Mouse (Mus musculus) frontal cortex, postnatal 25 days (tissue): ENCODE results near the gene Tubb3.

Experiments used
- DNase-seq, 2 experiments: peaks; one replicate each; pipeline ENCODE4 v3.0.0; 2022; ENCODE audit warnings: low spot score in 2 of 2

Gene Tubb3

GRCm38 (mm10) chr8:123411246-123411645 is at the start of gene Tubb3:
Gene Tubb3, plus strand, starts transcription at chr8:123411424.
- DNase-seq = peak; percentile 82 to 83

DNA sequence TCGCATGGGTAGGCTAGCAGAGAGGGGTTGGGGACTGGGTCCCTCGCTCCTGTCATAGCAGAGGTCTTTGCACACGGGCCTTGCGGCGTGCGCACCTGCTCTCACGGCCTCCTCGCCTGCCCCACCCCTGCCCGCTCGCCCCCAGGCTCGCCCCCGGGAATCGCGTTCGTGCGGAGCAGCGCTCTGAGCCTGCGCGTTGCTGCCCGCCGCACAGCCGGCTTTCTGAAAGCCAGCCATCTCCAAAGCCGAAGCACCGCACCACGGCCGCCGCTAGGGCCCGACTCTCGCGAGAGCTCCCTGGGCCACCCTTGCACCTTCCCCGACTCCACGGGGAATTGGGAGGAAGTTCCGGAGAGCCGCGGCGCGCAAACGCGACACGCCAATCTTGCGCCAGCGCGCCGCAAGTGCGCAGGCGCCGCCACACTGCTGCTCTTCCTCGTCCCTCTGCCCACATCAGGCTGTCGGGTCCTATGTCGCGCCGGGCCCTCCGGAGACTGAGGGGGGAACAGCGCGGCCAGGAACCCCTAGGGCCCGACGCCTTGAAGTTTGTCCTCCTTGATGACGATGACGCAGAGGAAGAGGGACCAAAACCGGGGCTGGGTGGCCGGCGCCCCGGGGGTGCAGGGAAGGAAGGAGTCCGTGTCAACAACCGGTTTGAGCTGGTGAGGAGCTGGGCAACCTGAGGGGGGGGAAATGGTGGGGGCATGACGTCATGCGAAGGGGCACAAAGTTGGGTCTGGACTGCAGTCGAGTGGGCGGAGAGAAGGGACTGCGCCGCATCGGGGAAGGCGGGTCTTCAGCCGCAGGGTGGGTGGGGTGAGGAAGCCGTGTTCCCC is 37.6 kb upstream of the Tubb3 start, which contains the start of gene Tcf25:
TSS of gene Tcf25 (plus strand) at position 351 of the 836 bp plus-strand sequence.
- DNase-seq = peak; percentile 86 to 94

- DNase-seq = peak; percentile 84 to 89
Measured at GRCm38 (mm10) chr8:123374239-123374578, 37.0 kb upstream of the Tubb3 start.

DNA sequence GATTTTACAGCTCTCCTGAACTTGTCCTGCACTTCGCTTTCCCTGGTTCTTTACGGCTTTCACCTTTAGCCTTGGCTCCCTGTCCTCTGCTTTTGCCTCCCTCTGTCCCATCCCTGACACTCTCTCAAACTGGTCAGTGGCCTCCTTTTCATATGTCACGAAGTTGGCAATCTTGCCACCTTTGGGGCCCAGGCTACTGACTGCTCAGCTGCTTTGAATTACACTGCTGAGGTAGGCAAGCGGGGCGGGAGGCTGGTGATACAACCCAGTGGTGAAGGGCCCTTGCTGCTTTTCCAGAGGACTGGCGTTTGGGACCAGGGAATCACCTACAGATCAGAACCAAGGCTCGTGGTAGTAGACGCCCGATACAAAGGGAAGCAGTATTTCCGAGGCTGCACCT is 35.5 kb upstream of the Tubb3 start:
- no peak for DNase-seq

DNA sequence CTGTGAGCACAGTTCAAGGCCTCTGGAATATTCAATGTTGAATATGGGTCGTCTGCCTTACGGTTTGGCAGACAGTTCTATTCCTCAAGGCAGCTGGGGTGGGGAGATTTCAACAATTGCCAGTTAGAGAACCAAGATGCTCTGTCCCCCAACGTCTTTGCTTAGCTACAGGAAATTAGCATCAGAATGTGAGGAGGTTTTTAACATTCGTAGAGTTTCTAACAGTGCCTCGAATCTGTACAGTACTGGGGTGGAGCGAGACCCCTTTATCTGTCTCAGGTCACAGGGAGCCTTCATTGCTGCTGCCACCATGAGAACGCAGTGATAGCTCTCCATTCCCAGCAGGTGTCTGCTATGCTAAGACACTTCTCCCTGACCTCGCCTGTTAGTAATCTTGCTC is 35.1 kb upstream of the Tubb3 start:
- DNase-seq = no peak

DNA sequence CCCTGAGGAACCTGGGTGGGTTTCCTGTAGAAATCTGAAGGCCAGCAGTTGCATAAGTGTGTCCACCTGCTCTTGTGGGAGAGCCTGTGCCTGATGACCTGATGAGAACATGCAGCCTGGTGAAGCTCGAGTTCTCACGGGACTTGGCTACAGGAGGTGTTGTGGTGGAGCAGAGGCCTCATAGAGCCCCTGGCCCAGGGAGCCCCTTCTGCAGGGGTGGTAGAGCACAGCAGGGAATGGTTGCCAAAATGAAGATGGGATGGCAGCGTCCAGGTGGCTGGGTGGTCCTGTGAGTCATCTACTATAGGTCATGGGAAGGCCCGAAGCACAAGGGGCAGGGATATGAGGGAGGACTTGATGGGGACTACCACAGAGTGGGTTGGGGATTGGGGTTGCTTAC is 29.5 kb upstream of the Tubb3 start:
- no peak for DNase-seq

DNA sequence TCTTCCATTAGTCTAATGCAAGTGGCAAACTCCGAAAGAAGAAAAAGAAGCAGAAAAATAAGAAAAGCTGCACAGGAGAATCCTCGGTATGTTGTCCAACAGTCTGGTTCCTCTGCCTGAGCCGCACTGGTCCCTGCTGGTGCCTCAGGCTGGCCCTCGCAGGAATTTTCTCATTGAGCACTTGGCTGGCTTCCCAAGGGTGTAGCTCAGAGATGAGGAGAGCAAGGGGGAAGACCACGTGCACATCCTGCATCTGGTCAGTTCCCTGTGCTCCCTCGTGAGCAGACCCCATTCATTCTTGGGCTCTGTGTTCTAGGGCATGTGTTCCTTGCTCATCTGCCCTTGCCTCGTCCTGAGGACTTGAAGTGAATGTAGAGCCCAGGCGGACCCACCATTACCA is 28.7 kb upstream of the Tubb3 start:
- DNase-seq = no peak

- no peak for DNase-seq
Measured at GRCm38 (mm10) chr8:123384883-123385540, 26.2 kb upstream of the Tubb3 start.

DNA sequence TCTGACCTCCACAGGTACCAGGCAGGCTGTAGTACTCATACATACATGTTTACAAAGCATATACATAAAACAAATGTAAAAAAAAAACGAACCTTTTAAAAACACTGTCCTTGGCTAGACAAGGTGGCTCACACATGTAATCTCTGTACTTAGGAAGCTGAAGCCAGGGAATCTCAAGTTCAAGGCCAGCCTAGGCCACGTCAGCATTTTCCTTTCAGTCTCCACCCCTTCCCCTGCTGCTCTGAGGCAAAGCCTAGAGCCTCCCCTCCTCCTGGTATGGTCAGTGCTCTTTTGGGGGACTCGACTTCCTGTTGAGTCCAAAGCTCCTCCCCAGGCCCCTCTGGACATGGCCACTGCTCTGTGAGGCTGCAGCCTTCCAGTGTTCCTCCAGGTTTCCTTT is 24.2 kb upstream of the Tubb3 start:
- DNase-seq = no peak

DNA sequence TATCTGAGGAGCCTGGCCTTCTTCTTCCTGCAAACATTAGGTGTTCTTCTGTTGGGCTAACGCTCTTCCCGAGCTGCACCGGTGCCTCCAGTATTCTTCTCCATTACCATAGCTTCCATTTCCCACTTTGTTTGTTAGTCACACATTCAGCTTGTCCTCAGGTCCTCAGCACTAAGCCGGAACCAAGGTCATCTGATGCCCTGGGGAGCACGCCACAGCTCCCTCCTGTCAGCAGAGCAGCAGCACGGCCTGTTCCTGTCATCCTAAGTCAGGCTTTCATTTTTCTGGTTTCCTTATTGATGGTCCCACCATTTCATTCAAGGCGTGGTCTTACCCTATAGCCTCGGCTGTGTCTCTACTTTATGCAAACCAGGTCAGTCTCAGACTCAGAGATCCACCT is 23.4 kb upstream of the Tubb3 start:
- no peak for DNase-seq

GRCm38 (mm10) chr8:123389026-123389425 is 22.2 kb upstream of the Tubb3 start:
- no peak for DNase-seq

GRCm38 (mm10) chr8:123398308-123398707 is 12.9 kb upstream of the Tubb3 start:
- no peak for DNase-seq

GRCm38 (mm10) chr8:123401936-123402335 is 9.3 kb upstream of the Tubb3 start:
- DNase-seq = no peak

DNA sequence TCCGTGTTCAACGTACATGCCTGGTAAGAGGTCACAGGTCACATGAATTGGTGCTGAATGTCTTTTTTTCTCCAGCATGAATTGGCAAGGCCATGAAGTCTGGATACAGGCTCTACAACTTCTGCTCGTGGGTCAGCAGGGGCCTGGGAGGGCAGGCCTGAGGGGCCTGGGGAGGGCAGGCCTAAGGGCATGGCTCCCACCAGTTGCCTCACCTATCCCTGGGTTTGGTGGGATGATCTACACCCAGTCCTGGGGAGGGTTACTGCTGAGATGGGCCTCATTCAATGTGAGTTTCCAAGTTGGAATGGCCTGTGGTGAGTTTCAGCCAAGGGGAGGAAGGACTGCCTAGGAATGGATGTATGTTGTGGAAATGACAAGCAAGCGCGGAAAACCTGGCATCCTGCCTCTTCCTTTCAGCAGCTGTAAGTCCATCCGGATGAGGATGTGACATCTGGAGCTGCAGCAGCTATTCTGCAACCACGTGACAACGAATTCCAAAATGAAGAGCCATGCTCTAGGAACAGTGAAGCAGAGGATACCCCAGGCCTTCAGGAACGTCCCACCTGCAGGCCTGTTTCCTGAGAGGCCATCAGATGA is 8.4 kb upstream of the Tubb3 start:
- no peak for DNase-seq

DNA sequence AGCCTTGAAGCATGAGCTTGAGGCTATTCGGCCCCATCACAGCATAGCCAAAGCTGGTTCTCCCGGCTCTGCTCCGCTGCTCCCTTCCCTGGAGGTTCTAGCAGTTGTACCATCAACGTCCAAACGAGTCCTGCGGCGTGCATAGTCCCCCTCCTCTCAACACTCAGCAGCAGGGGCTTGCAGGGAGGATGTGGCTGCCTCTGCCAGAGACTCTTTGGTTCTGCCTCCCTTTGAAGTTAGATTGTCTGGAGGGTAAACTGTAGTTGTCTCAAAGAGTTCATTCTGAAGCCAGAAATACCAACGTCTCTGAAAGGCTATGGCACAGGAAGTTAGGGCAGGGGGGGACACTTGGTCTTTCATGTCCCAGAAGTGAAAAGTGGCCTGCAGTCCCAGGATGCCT is 6.7 kb upstream of the Tubb3 start:
- no peak for DNase-seq

DNA sequence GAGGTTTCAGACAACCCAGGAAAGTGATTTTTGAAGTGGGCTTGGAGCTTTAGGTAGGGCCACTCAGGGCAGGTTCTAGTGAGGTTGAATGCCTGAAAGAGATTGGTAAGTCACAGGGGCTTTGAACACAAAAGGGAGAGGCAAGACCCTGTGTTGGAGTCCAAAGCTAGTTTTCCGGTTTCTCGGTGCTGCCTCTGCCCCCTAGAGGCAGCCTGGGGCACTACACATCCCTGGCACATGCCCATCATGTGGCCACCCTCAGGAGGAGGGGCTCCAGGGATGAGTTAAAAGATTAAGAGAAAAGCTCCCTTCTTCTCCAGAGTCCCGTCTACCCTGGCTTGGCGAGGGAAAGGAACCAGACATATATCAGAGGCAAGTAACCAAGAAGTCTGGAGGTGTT is 4.4 kb upstream of the Tubb3 start, which contains the start of gene Mc1r:
TSS of gene Mc1r (plus strand) at position 322 of the 400 bp plus-strand sequence.
- DNase-seq = peak; percentile 57 to 62

DNA sequence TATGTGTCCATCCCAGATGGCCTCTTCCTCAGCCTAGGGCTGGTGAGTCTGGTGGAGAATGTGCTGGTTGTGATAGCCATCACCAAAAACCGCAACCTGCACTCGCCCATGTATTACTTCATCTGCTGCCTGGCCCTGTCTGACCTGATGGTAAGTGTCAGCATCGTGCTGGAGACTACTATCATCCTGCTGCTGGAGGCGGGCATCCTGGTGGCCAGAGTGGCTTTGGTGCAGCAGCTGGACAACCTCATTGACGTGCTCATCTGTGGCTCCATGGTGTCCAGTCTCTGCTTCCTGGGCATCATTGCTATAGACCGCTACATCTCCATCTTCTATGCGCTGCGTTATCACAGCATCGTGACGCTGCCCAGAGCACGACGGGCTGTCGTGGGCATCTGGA is 3.6 kb upstream of the Tubb3 start:
- DNase-seq = no peak

DNA sequence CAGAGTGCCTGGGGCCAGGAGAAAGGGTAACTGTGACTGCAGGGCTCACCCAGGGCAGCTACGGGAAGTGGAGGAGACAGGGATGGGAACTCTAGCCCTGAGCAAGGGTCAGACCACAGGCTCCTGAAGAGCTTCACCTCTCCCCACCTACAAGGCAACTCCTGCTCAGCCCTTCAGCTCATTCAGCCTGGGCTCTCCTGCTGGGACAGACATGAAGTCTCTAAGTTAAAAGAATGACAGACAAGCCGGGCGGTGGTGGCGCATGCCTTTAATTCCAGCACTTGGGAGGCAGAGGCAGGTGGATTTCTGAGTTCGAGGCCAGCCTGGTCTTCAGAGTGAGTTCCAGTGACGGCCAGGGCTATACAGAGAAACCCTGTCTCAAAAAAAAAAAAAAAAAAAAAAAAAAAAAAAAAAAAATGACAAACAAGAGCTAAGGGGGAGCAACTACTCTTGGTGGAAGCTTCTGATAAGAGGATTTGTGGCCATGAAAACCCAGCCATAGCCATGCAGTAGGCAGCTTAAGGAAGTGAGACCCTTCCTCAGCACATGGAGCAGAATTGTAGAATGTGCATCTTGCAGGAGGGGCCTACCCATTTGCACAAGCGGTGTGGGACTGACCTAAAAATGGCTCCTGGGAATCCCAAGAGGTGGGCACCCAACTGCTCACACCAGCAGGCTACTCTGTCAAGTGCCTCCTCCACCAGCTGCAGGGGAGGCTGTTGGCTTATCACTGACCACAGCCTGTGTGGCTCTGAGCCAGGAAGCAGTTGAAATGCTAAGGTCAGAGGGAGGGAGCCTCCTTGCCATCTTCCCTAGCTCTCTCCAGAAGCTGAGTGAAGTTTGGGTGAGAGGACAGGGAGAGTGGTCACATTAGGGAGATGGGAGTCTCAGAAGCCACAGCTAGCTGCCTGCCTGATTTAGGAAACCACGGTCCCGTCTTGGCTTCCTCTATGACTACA is 2.4 kb upstream of the Tubb3 start:
- peak in 1 of 2 experiments; percentile 4 for DNase-seq

GRCm38 (mm10) chr8:123410049-123410587 is 1.1 kb upstream of the Tubb3 start:
- DNase-seq = peak in 1 of 2 experiments; percentile 5

DNA sequence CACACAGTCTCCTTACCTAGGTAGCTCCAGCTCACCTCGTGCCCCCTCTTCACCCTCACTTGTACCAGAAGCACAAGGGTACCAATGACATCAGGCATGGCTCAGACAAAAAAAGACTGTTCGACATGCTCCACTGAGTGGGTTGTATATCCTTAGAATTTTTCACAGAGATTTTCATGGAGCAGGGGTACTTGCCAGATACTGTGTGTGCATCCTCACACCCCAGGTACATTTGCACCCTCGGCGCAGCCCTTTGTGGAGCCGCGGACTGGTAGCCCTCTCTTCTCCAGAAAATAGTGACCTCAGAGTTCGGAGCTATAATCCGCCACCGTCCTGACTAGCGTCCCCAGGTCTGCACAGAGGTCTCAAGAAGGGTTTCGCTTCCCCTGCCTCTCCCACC is 436 bp upstream of the Tubb3 start:
- DNase-seq = no peak

DNA sequence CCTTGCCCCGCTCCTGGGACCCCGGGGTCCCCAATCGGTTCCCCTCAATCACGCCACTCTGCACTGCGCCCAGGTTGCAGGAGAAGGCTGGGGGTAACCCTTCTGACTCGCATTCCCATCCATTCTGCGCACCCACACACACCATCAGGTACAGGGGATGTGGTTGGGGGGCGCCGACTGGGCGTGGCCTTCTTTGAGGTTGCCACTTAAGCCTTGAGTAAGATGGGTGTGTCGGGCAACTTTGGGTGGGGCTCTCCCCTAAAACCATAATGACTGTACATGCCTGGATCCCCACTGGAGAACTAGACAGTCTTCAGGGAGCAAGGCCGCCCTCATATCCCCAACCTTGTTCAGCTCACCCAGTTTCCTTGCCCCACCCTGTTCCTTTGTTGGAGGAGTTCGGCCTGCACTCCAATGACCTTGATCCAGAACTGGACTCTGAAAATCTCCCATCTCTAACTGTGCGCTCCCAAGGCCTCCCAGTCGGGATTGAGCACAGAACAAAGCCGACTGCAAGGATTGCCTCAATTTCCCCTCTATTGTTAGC is 630 bp downstream of the Tubb3 start:
- DNase-seq = no peak
